Mouse (Mus musculus) granulocyte monocyte progenitor cell, adult 5-6 weeks (primary cell): ENCODE data around the gene Tmem29. TPM values are rescaled to one million over a fixed set of nuclear protein-coding genes. Genes with fewer than 3 reads are reported as not detected.
"Not testable (repeated sequence)": the region's sequence is repeated elsewhere in the genome, so short reads cannot be mapped to it uniquely, and the experiment has no call there.

Experiments used
- ATAC-seq: replicated peaks from 2 replicates; pipeline ENCODE4 v1.8.0; 2016; ENCODE audit warnings: mild to moderate bottlenecking, moderate TSS enrichment, inconsistent platforms; ENCODE audit not compliant: poor library complexity, severe bottlenecking
- total RNA-seq, 2 experiments: library from RNA; stranded (forward) in 1 of 2; stranded (reverse) in 1 of 2; fragments of 200-712, 200-1000 nt in 1 of 2; fragments of >200 nt in 1 of 2; fragmentation: Nextera tagmentation in 1 of 2; gene quantifications; 2 replicates each; pipeline ENCODE4 v1.2.3; 2014 to 2017

Tmem29 gene
- 15.3 and 16.2 TPM in 2 replicates for total RNA-seq (2014; fragmentation: Nextera tagmentation)
- total RNA-seq (2017): 24.3 and 27.2 TPM in 2 replicates

DNA sequence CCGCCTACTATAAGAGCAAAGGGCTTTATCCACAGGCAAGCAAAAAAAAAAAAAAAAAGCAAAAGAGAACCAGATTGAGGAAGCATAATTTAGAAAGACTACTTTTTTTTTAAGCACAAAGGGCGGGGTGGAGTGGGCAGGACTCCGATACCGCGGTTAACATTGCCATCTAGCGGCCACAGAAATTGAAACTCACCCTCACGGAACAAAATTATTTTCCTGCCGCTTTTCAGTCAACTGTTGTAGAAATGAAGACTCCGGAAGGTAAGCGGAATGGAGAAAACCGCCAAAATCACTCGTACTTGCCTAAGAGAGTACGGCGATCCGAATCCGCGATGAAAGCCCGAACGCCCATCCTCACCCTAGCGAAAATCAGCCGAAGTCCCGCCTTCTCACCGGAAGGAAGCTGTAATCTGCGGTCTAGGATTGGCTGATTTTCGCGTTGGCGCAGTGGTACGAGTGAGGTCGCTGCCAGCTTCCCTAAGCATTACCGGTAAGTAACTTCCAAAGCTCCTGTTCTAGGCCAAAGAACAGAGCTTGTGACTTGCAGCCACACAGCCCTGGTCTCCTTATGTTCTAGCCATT is at the start of gene Tmem29:
Tmem29 (minus strand) TSS at position 389 of the 585 bp plus-strand sequence.
- peak; percentile 98 for ATAC-seq

- no peak for ATAC-seq
Observed at GRCm38 (mm10) chrX:150508696-150509095, 49.7 kb upstream of the Tmem29 start.

DNA sequence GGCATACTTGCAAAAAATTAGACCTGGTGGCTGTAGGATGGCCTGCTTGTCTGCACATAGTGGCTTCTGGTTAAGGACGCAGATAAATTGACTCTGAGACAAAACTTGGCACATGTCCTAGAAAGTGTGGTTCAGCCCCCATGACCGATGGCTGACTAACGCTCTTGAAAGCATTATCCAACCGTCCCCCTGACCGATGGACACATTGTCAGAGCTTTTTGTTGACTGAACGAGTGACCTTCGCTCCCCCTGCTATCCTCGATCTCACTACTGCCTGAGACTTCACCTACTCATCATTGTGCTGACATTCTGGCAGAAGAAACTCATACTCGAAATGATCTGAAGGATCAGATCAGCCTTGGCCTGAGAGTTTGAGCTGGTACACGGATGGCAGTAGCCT is 28.9 kb upstream of the Tmem29 start:
- not testable (repeated sequence) for ATAC-seq

DNA sequence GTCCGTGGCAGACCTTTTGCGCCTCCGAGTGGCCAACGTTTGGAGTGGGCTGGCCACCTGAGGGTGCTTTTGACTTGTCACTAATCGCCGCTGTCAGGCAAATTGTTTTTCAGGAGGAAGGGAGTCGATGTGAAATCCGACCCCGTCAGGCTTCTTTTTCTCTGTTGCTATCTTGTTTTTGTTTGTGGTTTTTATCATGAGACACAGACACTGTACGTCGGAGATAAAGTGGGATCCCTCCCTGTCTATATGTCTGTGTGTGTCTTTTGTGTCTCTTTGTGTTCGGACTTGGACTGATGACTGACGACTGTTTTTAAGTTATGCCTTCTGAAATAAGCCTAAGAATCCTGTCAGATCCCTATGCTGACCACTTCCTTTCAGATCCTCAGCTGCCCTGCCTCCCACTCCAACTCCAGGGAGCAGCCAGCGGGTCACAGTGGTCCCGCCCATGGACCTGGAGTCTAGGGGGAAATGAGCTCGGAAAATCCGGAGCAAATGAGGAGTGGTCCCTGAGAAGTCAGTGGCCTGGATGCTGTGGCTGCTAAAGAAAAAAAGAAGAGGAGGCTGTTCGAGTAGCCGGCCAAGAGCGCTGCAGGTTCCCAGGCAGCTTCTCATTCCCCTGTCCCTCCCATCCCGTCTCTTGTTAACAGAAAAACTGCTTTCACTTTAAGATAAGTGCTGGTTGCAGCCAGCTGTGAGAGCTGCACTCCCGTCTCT is 27.5 kb upstream of the Tmem29 start:
- not testable (repeated sequence) for ATAC-seq

GRCm38 (mm10) chrX:150477854-150478780 is 19.2 kb upstream of the Tmem29 start:
- ATAC-seq: peak; percentile 99

- ATAC-seq: no peak
Observed at GRCm38 (mm10) chrX:150471416-150471815, 12.5 kb upstream of the Tmem29 start.

GRCm38 (mm10) chrX:150468266-150468665 is 9.3 kb upstream of the Tmem29 start:
- ATAC-seq: no peak

- not testable (repeated sequence) for ATAC-seq
Observed at GRCm38 (mm10) chrX:150466817-150467216, 7.9 kb upstream of the Tmem29 start.

- ATAC-seq: no peak
Observed at GRCm38 (mm10) chrX:150460143-150460542, 1.2 kb upstream of the Tmem29 start.

DNA sequence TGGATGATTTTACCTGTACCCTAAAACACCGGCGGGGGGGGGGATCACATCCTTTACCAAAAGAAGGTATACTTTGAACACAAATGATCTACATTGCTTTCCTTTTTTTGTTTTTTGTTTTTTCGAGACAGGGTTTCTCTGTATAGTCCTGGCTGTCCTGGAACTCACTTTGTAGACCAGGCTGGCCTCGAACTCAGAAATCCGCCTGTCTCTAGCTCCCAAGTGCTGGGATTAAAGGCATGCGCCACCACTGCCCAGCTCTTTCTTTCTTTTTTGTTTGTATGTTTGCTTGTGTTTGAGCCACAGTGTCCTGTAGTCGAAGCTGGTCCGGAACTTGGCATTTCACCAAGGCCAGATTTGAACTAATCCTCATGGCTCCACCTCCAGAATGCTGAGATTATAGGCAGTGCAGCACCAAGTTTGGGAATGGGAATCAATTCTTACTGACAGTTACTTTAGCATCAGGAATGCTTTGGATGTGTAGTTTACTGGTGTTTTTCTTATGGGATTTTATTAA is 515 bp upstream of the Tmem29 start:
- ATAC-seq: no peak

DNA sequence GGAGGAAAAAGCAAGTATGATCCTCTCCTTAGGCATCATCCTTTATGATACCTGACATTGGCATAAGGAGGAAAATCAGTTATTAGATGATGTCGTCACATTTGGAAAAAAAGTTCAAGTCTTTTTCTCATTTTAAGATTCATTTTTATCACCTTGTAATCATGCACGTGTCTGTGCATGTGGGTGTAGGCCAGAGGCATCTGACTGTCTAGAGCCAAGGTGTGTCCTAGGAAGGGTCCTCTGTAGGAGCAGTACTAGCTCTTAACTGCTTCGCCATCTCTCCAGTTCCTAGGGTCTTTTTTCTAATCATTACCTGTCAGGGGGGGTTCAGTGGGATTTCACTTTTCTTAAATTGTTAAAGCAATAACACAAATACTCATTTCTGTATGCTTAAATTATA is 818 bp downstream of the Tmem29 start:
- no peak for ATAC-seq

DNA sequence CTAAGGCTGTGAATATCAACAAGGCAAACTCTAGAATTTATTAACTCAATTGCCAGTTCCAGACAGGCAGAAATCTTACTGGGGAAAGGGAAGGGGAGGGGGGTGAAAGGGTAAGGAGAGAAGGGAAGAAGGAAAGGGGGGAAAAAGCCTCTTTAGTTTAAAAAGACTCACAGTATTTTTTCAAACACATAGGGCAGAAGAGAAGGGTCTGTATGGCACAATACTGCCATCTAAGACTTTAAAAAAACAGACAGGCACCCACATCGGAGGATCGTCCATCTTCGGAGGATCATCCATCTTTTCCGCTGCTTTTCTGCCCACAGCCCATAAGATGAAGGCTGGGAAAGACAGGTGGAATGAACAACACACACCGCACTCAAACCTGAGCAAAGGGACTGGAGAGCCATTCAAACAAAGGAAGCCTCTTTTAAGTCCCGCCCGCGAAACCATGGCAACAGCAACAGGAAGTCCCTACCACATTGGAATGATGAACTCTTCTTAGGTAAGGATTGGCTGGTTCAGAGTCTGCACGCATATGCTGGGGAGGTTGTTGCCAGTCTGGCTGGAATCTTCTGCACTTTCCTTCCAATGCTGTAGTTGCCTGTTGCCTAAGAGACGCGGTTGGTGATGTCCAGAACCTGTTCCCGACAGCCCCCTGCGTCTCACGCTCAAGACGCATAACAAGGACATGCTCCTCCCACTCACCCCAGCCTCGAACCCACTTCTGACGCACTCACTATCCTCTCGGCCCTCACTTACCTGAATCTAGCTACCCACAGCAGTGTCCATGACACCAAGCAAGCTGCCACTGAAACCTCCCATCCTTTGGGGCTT is 18.2 kb downstream of the Tmem29 start:
- peak; percentile 94 for ATAC-seq

DNA sequence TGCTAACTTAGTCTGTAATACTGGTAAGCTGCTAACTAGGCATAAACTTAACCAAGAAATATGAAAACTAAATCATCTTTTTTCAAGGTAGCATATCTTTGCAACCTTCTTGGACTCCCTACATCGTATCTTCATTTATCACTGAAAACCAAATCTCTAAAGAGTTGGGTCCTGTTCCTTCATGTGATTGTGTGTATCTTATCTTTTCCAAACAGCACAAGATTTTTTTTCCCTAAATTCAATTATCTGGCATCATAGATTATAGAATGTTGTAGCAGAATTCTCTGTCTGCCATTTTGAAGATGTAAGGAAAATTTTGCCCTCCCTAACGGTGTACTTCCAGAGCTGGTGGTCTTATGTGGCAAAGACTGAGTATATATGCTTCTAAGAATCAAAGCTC is 22.6 kb downstream of the Tmem29 start:
- no peak for ATAC-seq

GRCm38 (mm10) chrX:150435367-150435766 is 23.6 kb downstream of the Tmem29 start:
- ATAC-seq: no peak

GRCm38 (mm10) chrX:150413505-150413904 is 45.4 kb downstream of the Tmem29 start:
- ATAC-seq: no peak

Other genes with a start within 250 kb of the Tmem29 start
- gene Alas2, start 88.2 kb upstream of the Tmem29 start, total RNA-seq (2014; fragmentation: Nextera tagmentation): not detected in 2 replicates
- not detected in 2 replicates for gene Alas2, start 88.2 kb upstream of the Tmem29 start, total RNA-seq (2017)
- gene Pfkfb1, start 129.1 kb upstream of the Tmem29 start, total RNA-seq (2014; fragmentation: Nextera tagmentation): 10.5 and 11.6 TPM in 2 replicates
- 2.9 and 9.0 TPM in 2 replicates for gene Pfkfb1, start 129.1 kb upstream of the Tmem29 start, total RNA-seq (2017)
- gene Apex2, start 130.7 kb upstream of the Tmem29 start, total RNA-seq (2014; fragmentation: Nextera tagmentation): 21.4 and 25.4 TPM in 2 replicates
- gene Apex2, start 130.7 kb upstream of the Tmem29 start, total RNA-seq (2017): 6.3 and 7.5 TPM in 2 replicates
- gene Tro, start 198.4 kb upstream of the Tmem29 start, total RNA-seq (2014; fragmentation: Nextera tagmentation): not detected in 2 replicates
- gene Tro, start 198.4 kb upstream of the Tmem29 start, total RNA-seq (2017): not detected in 2 replicates